Mouse (Mus musculus) bone marrow macrophage, adult 2 months (primary cell): ENCODE measurements around the gene Iqsec1.

Source experiments
- CTCF ChIP-seq: IDR thresholded peaks from 2 replicates; pipeline ENCODE4 v1.5.1; 2012; ENCODE audit warnings: low read depth, mild to moderate bottlenecking, low read length, moderate library complexity
- POLR2A ChIP-seq: IDR thresholded peaks from 2 replicates; pipeline ENCODE4 v1.6.1; 2012; ENCODE audit warnings: mild to moderate bottlenecking, low read depth, low read length, borderline replicate concordance

- TF ChIP-seq POLR2A = no peak
- no peak for TF ChIP-seq CTCF
Observed at GRCm38 (mm10) chr6:90848068-90848467, 140.4 kb downstream of the Iqsec1 start.
